Mouse (Mus musculus): ENCODE measurements around the gene Acr. TPM values are rescaled to one million over a fixed set of nuclear protein-coding genes. Genes with fewer than 3 reads are reported as not detected.
A peak's percentile ranks its signal among the peaks of the same experiment; 100 is the strongest.

Acr gene
- polyA plus RNA-seq, 1 experiment from 2014 or later, result 1.8 TPM

GRCm38 (mm10) chr15:89622959-89623625, 55.0 kb downstream of the Acr start:
- peak; percentile 42; the same call in 1 of the 2 replicates for ATAC-seq
- 66% methylated on average over 5 of the region's 5 CpGs for WGBS

GRCm38 (mm10) chr15:89623626-89623959, 55.5 kb downstream of the Acr start:
- H3K27ac ChIP-seq (ENCODE audit: low read length), result no peak overlapping the region
- H3K9ac ChIP-seq (ENCODE audit: low read depth, low read length), result no peak overlapping the region
- H3K36me3 ChIP-seq (ENCODE audit: control insufficient read depth, insufficient read depth, low read length), result no peaks in the 10 kb centered on the region
- no peak overlapping the region for H3K4me3 ChIP-seq (ENCODE audit: low read depth, low read length)
- H3K27me3 ChIP-seq (ENCODE audit: control insufficient read depth, insufficient read depth, low read depth, low read length), result no peaks in the 10 kb centered on the region
- H3K4me1 ChIP-seq (ENCODE audit: control insufficient read depth, insufficient read depth, low read length), result no peaks in the 10 kb centered on the region
- H3K9me3 ChIP-seq (replicated peaks; ENCODE audit: control insufficient read depth, low read length, poor library complexity, severe bottlenecking), result no peaks in the 10 kb centered on the region
- peak; percentile 62; the same call in 1 of the 2 replicates for ATAC-seq
- H3K4me2 ChIP-seq (ENCODE audit: low read length), result no peak overlapping the region
- WGBS, result 2% methylated on average over 6 of the region's 6 CpGs

More at GRCm38 (mm10) chr15:89622959-89623625, 55.0 kb downstream of the Acr start:
- no peak overlapping the region for H3K27ac ChIP-seq (ENCODE audit: low read length)
- no peak overlapping the region for H3K4me2 ChIP-seq (ENCODE audit: low read length)
- no peaks in the 10 kb centered on the region for H3K4me1 ChIP-seq (ENCODE audit: control insufficient read depth, insufficient read depth, low read length)
- H3K4me3 ChIP-seq (ENCODE audit: low read depth, low read length), result no peak overlapping the region
- H3K9me3 ChIP-seq (replicated peaks; ENCODE audit: control insufficient read depth, low read length, poor library complexity, severe bottlenecking), result no peaks in the 10 kb centered on the region
- H3K36me3 ChIP-seq (ENCODE audit: control insufficient read depth, insufficient read depth, low read length), result no peaks in the 10 kb centered on the region
- H3K27me3 ChIP-seq (ENCODE audit: control insufficient read depth, insufficient read depth, low read depth, low read length), result no peaks in the 10 kb centered on the region
- H3K9ac ChIP-seq (ENCODE audit: low read depth, low read length), result no peak overlapping the region

Other genes starting within 250 kb of the Acr start
- not detected in 2 replicates for gene Adm2, start 245.6 kb upstream of the Acr start, polyA plus RNA-seq (2015; fragmentation: Nextera tagmentation; extraction: Ambion mirVana)
- gene Miox, start 233.9 kb upstream of the Acr start, polyA plus RNA-seq (2015; fragmentation: Nextera tagmentation; extraction: Ambion mirVana), result not detected in 2 replicates
- gene Lmf2, start 212.7 kb upstream of the Acr start, polyA plus RNA-seq (2015; fragmentation: Nextera tagmentation; extraction: Ambion mirVana), result 29.0 and 34.9 TPM in 2 replicates
- gene Ncaph2, start 212.6 kb upstream of the Acr start, polyA plus RNA-seq (2015; fragmentation: Nextera tagmentation; extraction: Ambion mirVana), result 116 and 117 TPM in 2 replicates
- gene Sco2, start 194.5 kb upstream of the Acr start, polyA plus RNA-seq (2015; fragmentation: Nextera tagmentation; extraction: Ambion mirVana), result 11.8 and 16.4 TPM in 2 replicates
- 1.9 and 3.0 TPM in 2 replicates for gene Tymp, start 191.3 kb upstream of the Acr start, polyA plus RNA-seq (2015; fragmentation: Nextera tagmentation; extraction: Ambion mirVana)
- gene Odf3b, start 189.0 kb upstream of the Acr start, polyA plus RNA-seq (2015; fragmentation: Nextera tagmentation; extraction: Ambion mirVana), result 4.8 and 5.5 TPM in 2 replicates
- gene Klhdc7b, start 183.4 kb upstream of the Acr start, polyA plus RNA-seq (2015; fragmentation: Nextera tagmentation; extraction: Ambion mirVana), result 0.05 and 0.06 TPM in 2 replicates
- not detected in 2 replicates for gene Syce3, start 157.8 kb upstream of the Acr start, polyA plus RNA-seq (2015; fragmentation: Nextera tagmentation; extraction: Ambion mirVana)
- gene Cpt1b, start 142.5 kb upstream of the Acr start, polyA plus RNA-seq (2015; fragmentation: Nextera tagmentation; extraction: Ambion mirVana), result 0.96 and 1.2 TPM in 2 replicates
- 6.5 and 7.3 TPM in 2 replicates for gene C730034F03Rik, start 138.7 kb upstream of the Acr start, polyA plus RNA-seq (2015; fragmentation: Nextera tagmentation; extraction: Ambion mirVana)
- gene Gm44502, start 138.6 kb upstream of the Acr start, polyA plus RNA-seq (2015; fragmentation: Nextera tagmentation; extraction: Ambion mirVana), result not detected in 2 replicates
- gene Chkb, start 138.4 kb upstream of the Acr start, polyA plus RNA-seq (2015; fragmentation: Nextera tagmentation; extraction: Ambion mirVana), result 88.3 and 95.2 TPM in 2 replicates
- 84.4 and 86.4 TPM in 2 replicates for gene Mapk8ip2, start 114.4 kb upstream of the Acr start, polyA plus RNA-seq (2015; fragmentation: Nextera tagmentation; extraction: Ambion mirVana)
- 32.6 and 37.6 TPM in 2 replicates for gene Arsa, start 90.9 kb upstream of the Acr start, polyA plus RNA-seq (2015; fragmentation: Nextera tagmentation; extraction: Ambion mirVana)
- gene Shank3, start 68.7 kb upstream of the Acr start, polyA plus RNA-seq (2015; fragmentation: Nextera tagmentation; extraction: Ambion mirVana), result 12.0 and 16.7 TPM in 2 replicates
- gene Rabl2, start 23.6 kb downstream of the Acr start, polyA plus RNA-seq (2015; fragmentation: Nextera tagmentation; extraction: Ambion mirVana), result 82.1 and 95.5 TPM in 2 replicates